Mouse (Mus musculus) layer of hippocampus, adult 11-12 months (tissue): ENCODE data around the gene Lrrc1.

Experiments used
- DNase-seq: peaks from one replicate; pipeline ENCODE4 v3.0.0; 2022; ENCODE audit warnings: low spot score

The Lrrc1 gene

DNA sequence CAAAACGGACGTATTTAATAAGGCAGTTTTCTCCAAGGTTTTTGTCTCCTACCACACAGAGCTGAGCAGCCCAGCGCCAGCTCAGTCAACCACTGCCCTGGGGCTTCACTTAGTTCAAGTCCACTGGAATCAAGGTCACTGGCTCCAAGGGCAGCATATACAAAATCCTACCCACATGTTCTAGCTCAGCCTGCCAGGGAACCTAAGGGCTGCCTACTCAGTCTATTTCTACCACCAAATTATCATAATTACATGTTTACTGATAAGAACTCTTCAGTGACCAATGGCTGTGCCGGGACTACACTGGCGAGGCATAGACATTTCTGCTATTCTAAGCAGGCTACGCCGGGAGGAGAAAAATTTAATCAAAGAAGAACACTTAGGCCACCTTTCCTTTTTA, 80.8 kb downstream of the Lrrc1 start:
- no peak for DNase-seq

DNA sequence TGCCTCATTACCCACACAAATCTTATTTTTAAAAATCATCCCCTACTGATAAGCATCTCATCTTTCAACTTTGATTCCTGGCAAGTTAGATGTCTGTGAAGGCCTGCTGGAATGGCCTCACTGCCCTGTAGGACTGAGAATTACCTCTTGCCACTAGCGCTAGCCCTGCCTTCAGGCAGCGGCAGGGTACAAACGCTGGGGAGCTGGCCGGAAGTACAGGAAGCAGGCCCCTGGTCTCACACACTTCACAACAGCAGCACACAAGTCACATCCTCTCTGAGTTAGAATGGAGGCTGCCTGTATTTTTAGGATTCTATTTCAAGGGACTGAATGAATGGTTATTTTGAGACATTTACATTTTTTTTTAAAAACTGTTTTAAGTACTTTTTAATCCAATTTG, 81.5 kb downstream of the Lrrc1 start:
- DNase-seq, result no peak

DNA sequence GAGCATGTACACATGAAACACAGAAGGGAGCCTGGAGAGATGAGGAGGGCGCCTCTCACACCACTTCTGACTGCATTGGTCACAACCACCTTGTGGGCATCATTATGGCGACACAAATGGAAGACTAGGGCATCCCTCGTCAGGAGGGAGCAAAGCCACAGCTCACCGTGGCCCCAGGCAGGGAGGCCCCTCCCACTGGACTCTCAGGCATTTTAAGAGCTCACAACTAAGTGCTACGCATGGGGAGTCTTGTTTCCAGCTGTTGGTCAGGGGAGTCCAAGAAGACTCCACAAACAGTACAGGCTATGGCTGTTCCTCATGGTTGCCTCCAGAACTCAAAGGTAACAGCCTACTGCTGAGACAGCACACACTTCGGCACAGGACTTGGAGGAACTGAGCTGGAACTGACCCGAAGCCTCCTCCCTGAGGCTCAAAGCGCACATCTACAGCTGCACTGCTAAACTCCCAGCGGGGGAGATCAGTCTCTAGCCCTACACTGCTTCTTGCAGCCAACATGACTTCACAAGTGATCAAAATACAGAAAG, 83.2 kb downstream of the Lrrc1 start:
- DNase-seq, result no peak

DNA sequence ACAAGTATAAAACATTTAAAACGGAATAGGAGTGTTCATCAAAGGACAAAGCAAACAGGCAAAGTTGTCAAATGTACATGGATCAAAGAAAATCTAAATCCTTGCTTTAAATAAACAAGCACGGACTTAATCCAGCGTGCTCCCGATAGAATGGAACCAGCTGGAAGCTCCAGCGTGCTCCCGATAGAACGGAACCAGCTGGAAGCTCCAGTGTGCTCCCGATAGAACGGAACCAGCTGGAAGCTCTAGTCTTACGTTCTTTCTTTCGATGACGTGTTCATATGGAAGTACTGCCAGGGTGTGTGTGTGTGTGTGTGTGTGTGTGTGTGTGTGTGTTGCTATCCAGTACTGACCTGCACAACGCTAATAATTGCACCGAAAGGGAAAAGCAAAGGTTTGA, 84.3 kb downstream of the Lrrc1 start:
- DNase-seq, result no peak

DNA sequence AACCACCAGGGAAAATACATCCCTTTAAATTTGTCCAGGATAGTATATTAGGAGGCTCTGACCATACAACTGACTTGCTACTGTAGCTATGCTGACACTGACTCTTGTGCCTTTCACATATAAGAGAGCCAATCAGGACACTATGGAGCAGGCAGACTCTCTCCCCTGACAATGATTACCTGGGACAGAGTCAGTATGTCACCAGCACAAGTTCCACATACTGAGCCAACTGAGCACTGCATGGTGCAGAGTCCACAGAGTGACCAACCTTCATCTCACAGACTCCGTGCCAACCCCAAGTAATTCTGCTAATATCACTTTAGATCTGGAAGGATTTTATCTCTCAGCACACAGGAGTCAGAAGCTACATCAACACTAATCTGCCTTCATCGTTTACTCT, 85.3 kb downstream of the Lrrc1 start:
- DNase-seq, result no peak

DNA sequence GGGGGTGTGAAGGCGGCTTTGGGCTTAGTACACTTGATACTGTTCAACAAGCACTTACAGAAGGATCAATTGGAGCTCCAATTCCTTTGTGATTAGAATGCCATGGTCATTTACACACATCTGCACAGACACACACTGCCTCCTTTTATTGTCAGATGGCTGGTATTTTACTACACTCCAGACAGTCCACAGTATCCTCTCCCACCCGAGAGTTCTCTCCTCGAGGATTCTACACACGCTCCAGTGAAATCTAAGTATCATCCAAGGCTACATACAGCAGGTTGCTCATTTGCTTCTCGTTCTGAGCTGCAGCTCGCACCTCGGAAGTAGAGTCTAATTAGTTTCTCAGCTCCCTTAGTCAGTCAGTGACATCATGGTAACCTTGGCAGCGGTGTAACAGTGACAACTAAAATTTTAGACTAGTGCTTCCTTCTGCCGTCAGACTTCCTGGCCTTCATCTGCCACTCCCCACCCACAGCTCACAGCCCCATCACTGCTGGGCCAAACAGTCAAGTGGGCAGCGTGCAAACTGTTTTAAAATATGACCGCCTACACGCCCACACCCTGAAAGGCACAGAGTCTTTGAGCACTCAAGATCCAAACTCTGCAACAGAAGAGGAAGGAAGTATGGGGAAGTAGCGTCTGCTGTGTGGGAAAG, 88.4 kb downstream of the Lrrc1 start:
- DNase-seq, result no peak

DNA sequence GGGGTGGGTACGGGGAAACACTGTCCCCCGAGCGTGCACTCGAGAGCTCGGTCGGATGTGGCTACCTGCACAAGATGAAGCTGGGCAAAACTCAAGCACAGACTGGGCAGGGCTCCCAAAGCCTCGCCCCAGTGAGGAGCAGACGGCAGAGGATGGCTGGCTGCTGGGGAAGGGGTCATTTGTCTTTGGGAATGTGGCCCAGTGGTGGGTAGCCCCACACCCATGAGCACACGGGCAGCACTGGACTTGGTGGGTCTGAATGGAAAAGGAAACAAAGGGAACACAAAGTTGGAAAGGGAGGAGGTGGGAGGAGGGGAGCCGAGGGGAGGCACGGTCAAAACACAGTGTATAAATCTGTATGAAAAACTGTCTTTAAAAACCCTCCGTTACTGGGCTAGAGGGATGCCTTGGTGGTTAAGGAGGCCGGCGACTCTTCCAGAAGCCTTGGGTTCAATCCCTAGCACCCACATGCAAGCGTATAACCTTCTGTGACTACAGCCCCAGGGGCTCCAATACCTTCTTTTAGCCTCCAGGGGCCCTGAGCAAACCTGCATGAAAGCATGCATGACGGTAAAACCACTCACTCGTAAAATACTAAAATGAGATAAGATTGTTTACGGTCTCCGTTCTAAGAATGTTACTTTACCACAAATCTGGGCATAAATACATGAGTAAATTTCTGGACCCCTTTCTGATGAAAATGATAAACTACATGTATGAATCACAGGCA, 89.1 kb downstream of the Lrrc1 start:
- no peak for DNase-seq

DNA sequence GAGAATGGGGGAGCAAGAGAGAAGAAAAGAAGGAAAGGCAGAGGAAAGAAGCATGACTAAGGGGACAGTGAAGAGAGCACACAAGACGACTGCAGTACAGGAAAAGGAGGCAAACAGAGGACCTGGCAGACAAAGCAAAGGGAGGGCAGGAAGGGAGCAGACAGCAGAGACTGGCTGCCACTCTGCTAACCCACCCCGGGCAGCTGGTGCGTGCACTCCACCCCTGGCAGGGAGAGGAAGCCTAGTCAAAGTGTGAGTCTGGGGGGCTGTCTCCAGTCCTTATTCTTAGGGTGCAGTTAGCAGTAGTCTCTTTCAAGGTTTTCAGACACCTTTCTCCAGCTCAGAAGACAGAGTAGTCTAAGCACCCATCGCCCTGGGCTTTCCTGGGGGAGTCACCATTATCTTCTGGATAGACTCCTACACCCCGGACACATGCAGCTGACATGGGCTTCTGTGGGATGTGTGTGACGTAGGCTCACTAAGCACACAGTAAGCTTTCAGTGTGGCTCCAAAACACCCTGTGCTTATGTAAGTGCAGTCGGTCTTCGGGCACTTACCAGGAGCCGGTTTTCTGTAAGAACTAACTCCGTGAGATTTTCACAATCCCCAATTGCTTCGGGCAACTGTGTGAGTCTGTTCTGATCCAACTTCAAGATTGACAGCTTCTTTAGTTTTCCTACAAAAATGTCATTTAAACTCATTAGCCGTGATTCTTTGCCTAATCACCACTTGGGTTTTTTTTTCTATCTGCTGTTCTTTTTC, 92.4 kb downstream of the Lrrc1 start:
- DNase-seq, result no peak

DNA sequence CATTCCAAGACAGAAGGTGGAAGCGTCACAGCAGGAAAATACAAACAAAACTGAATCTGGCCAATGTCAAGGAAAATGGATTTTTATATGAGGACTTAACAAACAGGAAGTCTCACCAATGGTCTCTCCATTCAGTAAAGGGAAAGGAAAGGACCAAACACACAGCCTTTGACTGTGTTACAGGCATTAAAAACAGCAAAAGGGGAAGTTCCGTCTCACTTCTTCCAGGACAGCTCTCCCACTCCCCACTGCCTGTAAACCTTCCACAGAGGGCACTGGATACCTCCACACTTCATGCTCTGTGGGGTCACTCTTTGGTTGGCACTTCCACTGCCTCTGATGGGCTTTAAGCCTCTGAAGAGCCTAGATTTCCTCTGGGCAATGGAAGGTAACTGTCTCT, 94.2 kb downstream of the Lrrc1 start:
- no peak for DNase-seq

DNA sequence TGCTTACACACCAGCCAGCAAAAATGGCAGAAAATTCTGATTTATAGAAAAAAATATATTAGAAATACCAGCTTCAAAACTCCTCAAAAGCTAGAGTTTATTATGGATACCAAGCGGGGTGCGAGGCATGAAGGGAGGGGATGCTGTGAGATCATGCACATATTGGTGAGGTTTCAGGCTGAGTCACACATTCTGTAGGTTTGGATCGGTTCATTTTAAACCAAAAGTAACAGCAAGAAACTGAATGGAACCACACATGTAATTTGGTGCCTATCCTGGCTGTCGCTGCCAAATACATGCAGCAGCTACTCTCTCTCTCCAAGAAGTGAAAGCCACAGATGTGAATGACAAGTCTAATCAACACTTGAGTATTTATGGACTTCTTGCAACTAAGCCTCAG, 99.8 kb downstream of the Lrrc1 start:
- no peak for DNase-seq

DNA sequence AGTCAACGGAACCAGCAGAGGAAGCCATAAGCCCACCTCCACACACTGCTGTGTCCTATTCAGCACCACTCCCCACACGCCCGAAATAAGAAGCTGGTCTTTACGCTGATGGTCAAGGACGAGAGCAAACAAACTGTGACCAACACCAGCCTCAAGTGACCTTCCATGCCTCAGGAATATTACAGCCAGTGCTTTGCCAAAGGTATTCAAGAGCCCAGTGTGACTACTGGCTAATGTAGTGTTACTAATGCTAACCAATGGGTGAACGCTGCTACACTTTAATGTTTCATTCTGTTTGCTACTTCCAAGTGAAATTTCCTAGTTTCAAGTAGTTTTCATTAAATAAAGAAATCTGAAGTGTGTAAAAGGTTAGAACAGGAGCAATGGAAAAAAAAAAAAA, 105.3 kb downstream of the Lrrc1 start:
- DNase-seq, result no peak

DNA sequence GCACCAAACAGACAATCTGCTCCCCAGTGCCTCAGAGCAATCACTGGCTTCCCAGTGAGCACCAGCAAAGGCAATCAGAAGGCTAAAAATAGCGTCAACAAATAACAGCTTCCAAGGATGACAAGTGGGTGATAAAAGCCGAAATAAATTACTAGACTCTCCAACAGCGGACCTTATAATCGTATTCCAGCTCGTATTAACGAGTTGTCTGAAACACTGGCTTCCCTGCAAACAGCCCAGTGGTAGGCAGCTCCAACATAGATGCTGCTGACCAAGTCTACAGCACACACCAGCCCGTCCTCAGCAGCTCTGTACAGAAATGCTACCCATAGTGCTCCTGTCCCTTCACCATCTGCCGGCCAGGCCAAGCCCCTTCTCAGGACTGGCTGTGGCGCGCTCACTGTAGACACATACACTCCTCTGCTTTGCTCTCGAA, 105.8 kb downstream of the Lrrc1 start:
- no peak for DNase-seq

DNA sequence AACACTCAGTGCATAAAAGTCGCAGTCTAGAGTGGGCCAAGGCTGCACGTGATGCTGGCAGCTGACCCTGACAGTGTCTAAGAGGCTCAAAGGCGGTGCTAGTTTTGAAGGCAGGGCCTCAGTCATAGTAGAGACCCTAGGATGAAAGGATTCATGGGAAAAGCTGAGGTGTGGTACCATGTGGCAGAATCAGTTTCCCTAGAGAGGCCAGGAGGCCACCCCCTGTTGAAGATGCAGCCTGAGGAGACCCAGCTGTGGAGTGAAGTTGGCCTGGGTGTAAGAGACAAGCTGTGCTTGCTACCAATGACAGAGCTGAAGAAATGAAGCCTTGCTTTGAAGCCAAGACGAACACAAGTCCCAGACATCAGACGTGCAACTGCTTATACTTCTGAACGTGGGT, 107.5 kb downstream of the Lrrc1 start:
- no peak for DNase-seq

DNA sequence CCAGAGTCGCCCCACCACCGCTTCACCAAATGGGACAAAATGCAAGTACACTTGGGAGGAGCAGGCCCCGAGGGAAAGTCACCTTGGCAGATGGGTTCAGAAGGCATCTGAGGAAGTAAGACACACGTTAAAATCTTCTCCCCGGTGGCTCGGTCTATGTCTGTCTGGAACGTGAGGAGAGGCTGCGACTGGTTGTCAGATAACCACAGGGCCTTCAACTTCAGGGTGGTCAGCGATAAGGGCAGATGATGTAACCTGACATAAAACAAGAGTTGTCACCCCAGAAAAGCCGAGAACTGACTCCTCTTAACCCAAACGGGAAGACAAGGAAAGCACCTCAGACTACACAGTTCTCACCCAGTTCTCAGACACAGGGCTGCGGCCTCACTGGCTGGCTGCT, 109.7 kb downstream of the Lrrc1 start:
- DNase-seq, result no peak

DNA sequence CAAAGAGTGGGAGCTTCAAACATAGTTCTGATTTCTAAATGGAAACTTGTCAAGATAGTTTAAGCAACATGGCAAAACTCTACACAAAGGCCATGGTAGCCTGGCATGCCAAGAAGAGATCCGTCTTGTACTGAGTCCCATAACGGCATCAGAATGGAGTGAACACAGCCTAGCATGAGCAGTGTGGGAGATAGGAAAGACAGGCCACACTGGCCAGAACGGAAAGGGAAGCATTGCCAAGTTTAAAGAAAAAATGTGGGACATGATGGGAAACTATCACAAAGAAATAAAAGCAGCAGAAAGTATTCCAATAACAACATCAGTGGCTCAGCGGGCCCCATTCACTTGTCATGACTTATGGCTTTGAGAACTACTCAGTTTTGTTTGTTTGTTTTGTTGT, 111.2 kb downstream of the Lrrc1 start:
- DNase-seq, result no peak

DNA sequence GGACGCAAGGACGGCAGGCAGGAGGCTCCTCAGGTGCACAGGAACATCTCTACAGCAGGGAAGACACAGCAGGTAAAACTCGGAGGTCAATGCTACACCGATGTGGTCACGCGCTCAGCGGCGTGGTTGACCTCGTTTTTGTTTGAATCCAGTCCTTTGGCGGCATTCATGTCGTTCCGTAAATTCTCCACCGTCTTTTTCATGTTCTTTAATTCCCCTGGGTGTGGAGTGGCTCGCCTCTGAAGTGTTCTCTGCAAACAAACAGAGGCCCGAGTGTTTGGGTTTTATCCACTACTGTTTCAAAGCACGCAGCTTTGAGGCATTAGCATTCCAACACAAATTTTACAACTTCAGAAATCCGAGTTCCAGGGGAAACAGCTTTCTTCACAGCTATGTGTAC, 112.6 kb downstream of the Lrrc1 start:
- no peak for DNase-seq

DNA sequence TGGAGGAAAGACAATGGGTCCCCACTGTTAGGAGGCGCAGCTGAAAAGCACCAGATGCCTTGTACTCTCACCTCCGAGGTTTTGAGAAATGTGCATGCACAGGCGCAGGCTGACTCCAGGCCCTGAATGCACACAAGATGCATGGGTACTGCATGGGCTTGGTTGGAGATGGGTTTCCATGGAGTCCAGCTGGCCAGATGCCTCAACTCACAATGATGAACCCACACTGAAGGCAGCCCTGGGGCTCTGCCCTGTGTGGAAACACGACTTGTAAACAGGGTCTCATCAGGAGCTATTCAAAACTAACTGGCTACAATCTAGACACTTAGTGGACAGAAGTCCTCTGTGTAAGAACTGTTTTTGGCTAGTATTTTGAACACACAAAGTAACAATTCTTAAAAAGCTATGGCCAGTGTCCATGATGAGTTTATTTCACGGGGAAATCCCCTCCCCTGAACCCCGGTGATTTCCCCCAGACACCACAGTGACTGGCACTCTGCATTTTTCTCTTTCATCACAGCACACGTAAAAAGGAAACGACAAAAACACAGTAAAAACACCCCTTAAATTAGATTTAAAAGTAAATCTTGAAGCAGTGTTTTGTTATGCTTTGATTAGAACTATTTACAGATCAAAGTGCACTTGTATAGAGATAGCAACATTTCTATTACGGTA, 114.1 kb downstream of the Lrrc1 start:
- no peak for DNase-seq

DNA sequence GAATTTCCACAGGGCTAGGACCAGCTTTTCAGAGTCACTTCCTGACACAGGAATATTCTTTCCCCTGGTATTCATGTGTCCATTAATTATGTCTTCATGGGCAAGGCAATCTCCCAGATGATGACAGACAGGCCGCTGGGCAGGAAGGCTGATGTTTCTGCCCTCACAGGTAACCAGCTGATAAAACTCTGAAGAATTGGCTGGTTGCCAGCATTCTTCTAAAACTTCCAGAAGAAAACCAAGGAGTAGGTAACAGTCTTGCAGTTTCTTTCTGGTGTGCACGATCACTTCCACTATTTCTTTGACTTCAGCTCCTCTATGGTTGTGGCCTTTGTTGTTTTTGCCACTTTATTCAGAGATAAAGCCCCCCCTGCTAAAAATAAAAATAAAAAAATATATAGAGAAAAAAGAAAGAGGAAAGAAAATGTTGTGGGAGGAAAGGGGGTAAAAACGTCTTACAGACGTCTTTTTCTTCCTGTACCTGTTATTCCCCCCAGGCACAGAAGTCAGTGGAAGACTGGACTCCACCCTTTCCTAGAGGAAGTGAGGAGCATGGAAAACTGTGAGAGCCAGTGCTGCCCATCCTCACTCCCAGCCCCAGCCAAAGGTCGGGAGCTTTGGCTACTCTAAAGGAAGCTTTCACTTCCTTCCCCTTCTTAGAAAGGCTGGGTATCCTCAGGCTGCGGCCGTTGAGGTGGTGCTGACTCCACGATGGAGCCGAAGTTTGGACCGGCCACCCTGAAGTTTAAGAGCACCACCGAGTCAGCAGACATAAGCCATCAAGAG, 115.2 kb downstream of the Lrrc1 start:
- no peak for DNase-seq

DNA sequence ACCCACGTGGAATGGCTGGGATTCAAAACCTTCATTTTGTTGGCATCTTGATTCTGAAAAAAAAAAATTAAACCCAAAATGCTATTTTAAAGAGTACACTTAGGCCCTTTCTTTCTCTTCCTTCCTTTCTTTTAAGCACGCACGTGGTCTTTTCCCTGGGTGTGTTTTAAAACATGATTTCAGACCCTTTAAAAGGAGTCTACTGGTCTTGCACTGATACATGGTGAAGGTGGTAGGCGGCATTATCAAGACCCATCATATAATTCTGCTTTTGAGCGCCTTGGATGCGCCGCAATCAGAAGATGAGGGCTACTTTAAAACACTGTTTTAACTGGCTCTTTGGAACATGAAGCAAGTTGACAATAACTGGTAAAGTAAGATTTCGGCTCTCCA, 115.9 kb downstream of the Lrrc1 start:
- no peak for DNase-seq

DNA sequence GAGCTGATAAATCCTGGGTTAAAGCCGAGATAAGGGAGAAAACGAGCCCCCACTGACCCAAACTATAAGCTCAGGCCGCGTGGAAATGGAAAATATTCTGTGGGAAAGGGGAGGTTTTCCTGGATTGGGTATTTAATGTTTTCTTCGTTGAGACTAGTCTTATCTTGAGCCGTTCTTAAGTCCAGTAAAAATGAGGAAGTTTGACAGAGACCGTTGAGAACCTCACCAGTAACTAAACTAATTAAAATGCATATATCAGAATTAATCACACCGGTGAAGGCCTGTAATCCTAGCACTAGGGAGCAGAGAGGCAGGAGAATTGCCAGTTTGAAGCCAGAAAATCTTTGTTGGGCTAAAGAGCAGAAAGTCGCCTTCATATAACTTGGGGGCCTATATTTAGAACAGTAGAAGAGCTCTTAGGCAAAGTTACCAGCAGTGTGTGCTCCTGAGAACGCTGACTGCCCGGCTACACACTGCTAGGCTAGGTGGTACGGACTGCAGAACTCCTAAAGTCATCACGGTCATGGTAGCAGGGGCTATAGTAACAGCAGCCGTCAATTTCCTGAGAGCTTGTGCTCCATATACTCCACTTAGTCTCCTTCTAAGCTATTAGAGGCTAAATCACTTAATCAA, 116.4 kb downstream of the Lrrc1 start:
- no peak for DNase-seq
